Mouse (Mus musculus): Measurements from ENCODE around the gene Nkain1.

Nkain1 gene

DNA sequence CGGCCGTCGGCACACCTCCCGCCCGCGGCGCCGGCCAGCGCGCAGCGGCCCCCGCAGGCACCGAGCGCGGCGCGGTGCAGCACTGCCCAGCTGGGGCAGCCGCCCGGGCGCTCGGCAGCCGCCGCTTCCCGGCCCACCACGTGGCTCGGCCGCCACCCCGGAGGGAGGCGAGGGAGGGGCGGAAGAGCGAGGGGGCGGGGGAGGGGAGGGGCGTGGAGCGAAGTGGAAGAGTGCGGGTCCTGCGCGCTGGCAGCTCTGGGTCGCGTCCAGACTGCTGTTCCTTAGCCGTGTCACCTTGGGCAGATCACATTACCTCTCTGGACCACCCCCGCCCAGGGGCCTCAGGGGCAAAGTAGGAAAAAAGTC is at the start of gene Nkain1:
Gene Nkain1 (minus strand): TSS at position 126 of the 366 bp plus-strand sequence.
- peak; percentile 70 to 71 for DNase-seq

DNA sequence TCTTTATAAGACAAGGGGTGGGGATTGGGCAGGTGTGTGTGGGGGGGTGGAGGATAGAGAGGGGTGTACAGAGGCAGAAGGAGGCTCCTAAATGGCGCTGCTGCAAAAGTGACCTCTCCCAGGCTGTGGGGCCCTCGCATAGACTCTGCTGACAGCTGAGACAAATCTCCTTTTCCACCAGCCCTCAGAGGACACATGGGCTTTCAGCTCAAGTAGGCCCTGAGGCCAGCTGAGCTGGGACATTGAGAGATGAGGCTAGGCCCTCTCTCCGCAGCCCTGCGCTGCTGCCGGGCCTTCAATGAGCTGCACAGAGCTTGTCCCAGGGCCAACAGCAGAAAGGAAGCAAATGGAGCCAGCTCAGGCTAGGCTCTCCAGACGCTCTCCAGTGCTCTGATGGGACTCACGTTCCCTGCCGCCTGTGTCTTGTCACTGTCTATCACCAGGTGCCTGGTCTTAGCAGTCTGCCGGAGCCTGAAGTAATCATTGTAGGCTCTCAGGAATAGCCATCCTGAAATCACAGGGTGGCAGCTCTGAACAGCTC is 4.8 kb upstream of the Nkain1 start:
- no peak for DNase-seq

DNA sequence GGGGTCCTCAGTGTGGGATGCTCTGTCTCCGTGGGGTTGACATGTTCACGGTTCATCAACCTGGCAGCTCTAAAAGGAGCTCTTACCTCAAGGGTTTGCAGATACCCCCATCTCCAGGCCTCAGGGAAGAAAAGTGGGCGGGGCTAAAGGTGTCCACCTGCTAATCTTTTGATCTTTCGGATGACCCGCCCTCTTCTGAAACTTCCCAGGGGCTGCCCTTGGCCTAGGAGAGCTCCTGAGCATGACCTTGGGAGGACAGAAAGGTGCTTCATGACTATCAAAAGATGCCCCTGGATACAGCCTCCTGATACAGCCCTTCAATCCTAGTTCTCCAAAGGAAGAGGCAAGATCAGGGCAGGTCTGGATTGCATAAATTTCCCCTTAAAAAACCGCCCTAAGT is 3.1 kb upstream of the Nkain1 start:
- DNase-seq = no peak

DNA sequence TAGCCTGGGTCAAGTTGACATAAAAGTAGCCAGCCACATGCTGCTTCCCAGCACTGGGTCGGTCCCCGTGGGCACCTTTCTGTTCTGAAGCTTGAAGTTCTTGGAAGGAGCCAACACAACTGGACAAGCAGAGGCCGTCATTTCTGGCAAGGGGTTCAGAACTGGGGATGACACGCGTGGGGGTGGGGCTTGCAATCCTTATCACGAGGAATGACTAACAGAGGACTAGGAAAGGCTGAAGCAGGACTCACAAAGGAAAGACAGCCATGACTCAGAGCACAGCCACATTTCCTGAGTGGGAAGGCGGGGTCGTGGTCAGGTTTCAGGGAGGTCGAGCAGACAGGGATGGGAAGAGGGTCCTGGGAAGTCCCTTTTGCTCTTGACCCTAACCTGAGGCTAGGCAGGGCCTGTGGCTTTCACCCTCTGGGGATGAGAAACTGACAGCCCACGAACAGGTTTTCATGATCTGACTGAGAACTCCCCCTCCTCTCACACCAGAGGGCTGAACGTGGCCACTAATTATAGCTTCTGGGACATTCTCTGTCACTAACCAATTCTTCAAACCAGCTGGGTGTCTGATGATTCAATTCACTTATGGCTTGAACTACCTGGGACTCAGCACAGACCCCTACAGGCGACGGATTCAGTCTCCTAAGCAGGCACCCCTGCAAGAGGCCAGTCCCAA is 2.4 kb upstream of the Nkain1 start:
- DNase-seq = no peak

DNA sequence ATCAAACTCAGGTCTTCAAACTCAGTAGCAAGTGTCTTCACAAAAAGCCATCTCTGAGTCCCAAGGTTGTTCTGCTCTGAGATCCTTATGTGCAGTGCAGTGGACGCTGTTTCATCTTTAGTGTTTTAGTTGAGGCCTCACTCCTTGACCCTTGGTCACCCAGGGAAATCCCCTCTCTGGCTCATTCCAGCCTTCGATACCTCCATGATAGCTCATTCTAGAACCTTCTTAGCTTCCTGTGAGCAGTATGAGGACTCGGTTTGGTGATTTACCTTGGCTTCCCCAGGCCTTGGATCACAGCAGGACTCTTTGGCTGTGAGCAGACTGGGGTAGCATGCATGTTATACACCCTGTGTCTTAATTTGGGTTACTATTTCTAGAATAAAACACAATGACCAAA is 1.6 kb upstream of the Nkain1 start:
- no peak for DNase-seq

DNA sequence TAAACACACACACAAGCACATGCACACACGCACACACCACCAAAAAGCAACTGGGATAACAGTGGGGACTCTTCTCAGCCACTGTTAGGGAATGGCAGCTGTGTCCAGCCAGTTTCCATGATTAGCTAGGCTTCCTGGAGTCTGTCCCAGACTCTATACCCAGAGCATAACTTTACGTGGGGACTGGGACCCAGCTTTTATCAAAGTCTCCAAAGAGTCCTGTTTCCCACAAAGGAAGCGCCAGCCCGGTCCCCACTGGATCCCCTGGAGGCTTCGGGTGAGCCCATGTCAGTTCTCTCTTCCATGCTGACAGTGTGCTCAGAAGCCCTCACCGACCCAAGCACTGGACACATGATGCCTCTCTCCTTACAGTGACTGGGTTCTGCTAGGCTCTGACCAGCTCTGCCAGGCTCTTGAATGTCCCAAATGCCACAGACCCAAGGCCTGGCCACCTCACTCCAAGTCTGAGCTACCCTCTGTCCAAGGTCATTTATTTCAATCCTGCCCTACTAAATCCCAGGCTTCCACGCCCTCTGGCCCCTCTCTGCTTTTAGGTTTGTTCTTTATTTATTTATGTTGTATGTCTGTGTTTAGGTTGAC is 988 bp upstream of the Nkain1 start:
- no peak for DNase-seq

DNA sequence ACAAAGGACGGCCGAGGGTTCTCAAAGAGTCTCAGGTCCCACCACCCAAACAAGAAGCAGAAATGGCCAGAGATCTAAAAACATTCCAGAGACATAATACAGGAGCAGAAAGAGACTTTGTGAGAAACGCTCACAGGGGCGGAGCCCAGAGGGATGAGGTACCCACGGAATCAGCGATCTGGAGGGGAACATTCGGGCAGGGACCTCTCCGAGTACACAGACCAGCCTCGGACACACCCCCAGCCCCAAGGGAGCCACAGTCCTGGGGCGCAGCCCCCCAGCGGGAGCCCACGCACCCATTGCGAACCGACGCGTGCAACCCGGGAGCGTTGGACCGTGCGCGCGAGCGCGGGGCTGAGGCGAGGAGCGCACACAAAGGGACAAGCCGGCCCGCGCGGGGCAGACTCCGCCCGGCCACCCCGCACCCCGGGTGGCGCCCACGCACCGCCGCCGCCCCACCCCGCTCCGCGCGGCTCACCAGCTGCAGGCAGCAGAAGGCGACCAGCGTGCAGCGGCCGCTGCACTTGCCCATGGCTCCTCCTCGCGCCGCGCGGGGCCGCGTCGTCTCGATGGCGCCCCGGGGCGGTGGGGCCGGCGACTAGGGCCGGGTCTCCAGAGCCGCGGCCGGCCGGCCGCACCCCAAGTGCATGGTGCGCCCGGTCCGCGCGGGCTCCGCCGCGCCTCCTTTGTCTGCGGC is 474 bp downstream of the Nkain1 start:
- peak; percentile 65 to 76 for DNase-seq

DNA sequence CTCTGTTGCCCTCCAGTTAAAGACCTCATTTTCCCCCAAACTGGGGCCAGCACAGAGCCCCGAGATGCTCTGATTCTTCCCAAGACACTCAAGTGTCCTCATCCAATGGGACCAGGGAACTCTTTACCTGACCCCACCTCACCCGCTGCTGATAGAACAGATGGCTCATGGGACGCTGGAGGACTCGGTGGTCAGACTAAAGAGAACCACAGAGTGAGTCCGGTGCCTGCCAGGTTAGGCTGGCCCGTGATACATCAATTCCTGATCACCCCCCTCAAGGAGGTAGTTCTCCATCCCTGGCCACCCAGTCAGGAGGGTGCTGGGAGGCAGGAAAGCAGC is 992 bp downstream of the Nkain1 start:
- peak in 1 of 2 experiments; percentile 77 for DNase-seq

DNA sequence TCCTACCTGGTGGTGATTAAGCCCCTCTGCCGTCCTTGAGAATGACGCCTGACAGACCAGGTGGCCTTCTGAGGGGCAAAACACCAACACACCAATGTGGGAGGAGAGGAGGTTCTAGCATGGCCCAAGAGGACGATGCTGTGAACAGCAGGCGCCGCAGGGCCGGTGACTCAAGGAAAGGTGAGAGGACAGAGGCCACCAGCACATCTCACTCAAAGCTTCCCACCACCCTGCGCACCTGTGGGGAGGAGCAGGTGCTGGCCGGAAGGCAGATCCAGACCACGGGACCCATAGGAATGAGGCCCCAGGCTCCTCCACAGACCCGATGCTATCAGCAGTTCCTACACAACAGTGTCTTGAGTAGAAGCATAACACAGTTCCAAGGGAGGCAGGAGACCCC is 1.4 kb downstream of the Nkain1 start:
- peak in 1 of 2 experiments; percentile 59 for DNase-seq

DNA sequence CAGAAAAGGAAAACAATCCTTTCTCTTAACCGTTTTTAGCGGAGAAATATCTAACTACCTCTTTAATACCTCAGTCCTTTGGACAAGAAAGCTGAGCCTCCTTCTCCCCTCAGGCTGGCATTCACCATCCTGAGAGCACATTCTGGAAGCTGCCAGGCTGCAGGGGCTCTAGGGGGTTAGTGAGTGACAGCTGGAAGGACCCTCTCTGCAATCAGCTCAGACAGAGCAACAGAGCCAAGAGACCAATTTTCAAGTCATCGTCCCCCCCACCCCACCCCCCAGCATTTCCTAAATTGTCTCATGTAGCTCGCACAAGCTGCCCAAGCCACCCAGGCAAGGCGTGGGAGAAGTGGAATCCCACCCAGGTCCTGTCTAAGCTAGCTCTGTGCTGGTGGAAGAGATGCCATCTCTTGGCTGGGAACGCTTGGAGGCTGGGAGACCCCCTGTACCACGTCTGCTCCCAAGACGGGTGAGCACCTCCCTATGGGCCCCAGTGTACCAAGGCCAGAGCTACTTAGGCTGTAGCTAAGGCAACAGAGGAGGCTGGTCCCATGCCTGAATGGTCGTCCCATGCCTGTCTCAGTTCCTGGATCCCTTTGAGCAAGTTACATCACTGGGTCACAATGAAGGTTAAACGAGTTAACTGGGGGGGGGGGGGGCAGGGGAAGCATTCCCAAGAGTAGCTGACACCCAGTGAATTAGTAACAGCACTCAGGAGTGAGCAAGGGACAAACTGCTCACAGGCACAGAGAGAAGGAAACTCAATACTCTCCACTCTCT is 2.8 kb downstream of the Nkain1 start:
- DNase-seq = peak in 1 of 2 experiments; percentile 37

DNA sequence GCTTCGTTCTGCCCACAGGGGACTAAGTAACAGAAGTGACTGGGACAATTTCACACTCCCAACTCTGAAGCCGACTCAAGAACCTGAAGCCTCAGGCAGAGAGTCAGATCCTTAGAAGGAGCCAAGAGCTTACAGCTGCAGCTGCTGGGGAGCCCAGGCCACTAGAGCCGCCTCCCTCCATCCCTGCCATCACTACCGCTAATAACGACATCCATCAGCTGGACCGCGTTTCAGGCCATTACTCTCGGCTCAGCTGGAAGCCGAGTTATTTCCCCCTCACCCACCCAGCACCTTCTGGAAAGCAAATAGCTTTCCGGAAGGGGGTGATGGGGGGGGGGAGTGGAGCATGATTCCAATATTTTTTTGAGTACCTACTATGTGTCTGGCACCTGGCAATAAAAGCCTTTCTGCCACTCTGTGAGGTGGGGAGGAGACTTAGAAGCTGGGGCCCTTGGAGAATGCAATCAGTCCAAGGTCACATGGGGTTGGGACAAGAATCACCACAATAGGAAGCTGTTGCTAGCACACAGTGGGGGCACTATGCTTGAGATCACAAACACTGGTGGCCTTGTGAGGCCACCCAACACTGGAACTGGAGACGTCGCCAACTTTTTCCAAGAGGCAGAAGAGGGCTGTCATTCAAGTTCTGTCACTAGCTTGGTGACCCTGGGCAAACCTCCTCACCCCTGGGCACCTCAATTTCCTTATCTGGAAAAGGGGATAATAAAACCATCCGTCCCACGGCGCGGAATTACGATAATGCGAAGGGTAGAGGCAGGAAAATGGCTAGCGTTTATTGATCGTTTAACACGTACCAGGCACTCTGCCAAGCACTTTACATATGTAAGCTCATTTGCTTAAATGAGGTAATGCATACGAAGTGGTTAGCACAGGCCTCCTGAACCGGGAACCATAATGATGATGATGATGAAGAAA is 5.7 kb downstream of the Nkain1 start:
- DNase-seq = no peak

DNA sequence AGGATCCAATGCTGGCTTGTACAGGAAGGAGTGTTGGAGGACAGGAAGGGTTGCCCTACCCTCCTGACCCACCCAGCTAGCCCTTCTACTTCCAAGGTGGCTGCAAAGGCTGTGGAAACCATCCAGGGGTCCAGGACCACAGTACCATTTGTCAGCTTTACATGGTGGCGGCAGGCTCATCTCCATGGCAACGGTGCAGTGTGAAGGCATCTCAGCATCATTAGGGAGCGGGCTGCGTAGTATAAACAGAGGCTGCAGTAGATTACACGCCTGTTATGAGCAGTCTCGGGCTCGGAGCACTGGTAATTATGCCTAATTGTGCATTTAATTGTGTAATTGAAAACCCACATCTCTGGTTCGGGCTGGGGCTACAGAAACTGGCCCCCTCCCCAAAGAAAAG is 10.2 kb downstream of the Nkain1 start:
- DNase-seq = peak in 1 of 2 experiments; percentile 53

DNA sequence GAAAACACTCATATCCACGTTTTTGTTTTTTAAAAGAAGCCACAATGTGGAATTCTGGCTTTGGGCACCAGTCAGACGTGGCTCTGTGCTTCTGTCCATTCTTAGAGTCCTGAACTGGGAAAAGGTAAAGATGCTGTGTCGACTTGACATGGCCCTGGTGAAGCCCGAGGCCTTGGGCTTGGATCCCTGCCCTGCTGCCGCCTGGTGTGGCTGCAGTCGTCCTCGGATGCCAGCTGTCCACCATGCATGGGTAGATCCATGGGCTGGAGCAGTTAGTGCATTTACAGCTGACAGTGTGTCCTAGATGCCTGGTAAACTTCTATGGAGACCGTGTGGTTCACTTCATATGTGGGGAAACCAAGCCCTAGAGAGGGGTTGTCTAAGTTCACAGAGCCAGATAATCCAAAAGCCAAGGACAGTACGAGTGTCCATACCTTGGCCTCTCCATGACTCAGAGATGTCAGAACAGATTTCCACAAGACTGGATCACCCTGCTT is 10.7 kb downstream of the Nkain1 start:
- DNase-seq = peak; percentile 66 to 72

DNA sequence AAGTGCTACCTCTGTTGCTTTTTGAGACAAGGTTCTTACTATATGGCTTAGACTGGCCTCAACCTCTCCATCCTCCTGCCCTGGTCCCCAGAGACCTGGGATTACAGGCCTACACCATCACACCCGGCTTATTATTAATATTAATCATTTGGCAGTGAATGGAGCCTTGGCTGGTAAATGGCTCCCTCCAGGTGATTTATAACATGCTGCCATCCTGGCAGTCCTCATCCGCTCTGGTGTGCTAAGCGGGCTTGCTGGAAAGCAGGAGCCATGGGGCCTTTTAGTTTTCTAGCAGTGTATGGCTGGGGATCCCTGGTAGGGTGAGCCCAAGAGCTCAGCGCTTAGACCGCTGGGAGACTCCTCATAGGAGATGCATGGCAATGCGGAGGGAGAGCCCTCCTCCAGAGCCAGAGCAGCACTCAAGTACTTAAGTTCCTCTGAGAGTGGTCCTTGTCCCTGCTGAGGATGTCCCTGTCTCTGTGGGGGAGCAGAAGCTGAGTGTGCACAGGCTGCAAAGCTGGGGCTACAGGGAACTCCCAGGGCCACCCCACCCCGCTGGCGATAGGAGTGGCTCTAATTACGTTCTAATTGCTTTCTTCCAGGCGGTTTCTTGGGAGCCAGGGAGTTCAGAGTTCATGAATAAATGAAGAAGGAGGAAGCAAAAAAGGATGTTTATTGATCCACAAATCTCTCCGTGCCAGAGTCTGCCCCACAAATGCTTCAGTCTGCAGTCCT is 13.2 kb downstream of the Nkain1 start:
- peak in 1 of 2 experiments; percentile 60 for DNase-seq

DNA sequence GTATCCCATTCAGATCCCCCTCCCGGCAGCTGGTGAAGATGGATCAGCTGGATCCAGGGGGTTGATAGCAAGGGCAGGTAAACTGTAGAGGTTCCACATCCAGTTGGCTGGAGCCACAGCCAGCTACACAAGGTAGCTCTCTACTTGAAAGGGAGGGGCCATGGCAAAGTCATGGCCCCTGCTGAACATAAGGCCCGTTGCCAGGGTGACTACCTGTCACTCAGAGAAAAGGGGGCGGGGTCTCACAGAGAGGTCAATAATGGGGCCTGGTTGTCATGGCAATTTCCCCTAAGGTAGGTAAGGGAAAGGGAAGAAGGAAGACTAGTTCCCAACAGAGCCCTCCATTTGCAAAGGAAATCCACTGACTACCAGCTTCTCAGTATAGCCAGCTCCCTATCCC is 14.8 kb downstream of the Nkain1 start:
- DNase-seq = peak in 1 of 2 experiments; percentile 51

DNA sequence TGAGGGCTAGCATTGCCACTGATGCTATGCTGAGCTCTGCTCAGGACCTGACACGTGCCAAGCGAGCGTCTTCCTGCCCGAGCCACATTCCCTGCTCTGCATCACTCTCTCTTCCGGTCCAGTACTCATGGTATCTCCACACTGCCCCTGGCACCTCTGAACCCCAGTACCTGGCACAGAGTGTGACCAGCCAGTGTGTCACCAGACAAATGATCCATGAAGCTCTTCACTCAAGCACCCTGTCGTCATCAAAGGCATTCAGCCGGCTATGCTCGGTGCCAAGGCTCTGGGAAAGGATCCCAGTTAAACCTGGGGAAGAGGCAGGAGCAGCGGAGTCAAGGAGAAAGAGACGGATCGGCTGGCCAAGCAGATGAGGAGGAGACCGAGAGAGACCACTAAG is 16.1 kb downstream of the Nkain1 start:
- peak; percentile 90 to 94 for DNase-seq

DNA sequence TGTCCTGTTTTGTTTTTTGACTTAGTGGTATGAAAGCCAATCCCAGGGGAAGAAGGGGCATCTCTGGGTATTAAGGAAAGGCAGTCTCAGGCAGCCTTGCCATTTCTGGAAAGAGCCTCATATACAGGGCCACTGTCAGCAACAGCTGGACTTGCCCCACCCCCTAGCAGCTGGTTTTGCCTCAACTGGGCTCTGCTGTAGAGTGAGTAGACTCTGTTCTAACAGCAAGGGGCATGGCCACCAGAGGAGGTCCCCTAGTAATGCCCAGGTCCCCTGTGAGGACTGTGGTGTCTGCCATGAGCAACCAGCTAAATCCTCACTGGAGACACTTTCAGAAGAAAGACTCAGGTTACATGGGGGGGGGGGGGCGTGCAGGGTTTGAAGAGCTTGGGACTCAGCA is 17.0 kb downstream of the Nkain1 start:
- DNase-seq = no peak

DNA sequence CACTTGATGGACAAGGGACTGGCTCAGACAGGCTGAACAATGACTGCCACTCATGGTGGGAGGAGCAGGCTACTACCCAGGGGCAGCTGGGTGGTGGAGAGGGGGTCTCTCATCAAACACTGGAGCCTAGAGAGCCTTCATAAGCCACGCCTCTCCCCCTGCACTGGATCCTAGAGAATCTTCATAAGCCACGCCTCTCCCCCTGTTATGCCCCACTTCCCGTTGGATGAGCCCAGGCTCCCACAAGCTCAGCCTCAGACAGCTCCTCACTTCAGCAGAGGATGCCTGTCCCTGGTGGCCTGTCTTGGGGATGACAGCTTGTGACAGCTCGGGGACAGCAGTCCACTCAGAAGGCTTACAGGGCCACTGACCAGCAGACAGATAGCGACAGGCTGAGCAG is 17.7 kb downstream of the Nkain1 start:
- peak in 1 of 2 experiments; percentile 68 for DNase-seq

DNA sequence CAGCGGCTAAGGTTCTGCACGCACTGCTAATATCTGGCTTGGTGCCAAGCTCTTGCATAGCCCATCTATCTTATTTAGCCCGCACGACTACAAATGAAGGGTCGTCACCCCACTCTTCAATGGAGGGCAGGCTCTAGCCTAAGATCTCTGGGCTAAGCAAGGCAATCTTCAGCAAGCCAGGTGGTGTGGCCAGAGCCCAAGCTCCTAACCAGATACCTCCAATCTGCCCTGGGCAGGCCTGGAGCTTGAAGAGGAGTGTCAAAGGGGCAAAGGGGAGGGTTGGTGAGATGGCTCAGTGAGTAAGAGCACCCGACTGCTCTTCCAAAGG is 20.9 kb downstream of the Nkain1 start:
- DNase-seq = peak in 1 of 2 experiments; percentile 49

DNA sequence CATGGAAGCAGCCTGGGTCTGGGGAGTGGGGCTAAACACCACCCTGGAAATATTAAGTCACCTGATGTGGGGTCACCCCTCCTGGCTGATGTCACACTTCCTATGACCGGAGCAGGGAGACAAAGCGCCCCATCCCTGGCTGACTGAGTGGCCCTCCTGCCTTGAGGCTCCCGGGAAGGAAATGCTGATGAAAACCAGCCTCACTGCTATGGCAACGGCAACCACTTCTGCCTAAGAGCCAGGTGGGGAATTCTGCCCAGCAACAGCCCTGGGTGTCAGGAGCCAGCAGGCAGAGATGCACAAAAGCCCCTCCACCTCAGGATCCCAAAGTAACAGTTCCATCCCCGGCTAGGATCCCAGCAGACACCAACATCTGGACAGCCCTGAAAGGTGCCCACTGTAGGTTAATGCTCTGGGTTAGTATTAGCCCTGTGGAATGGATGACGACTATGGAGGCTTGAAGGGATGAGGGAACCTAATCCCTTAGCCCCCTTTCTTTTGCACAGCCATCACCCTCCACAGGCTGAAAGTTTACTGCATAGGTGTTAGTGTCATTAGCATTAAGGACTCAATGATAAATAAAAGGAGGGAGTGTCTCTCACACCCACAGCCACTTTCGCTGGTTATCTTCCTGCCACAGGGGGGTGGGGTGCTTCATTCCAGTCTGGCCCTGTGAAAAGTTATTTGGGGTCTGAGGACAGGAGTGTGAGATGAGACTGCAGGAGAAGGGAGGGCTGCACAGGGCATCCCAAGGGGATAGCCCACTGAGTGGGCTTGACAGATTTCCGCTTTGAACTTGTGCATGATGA is 21.5 kb downstream of the Nkain1 start:
- peak in 1 of 2 experiments; percentile 62 for DNase-seq
